27 mouse cellular contexts compared by ENCODE assay signal in genomic region chr6:145612611-145613010, GRCm38 (mm10). TPM values are rescaled to one million over a fixed set of nuclear protein-coding genes. Genes with fewer than 3 reads are reported as not detected.
DNase-seq lines count a peak whose midpoint lies in the region; ATAC-seq and TF ChIP-seq lines count a peak whose summit lies in the region.
"Had no signal": no experiment of that assay in that cellular context is flagged by ENCODE, and none has a peak within 500 bp of the region (broad histone marks: within the 10 kb centered on the region; RNA-seq: fewer than 3 reads in every experiment).

No protein-coding gene starts in this region.

- no peak overlapping the region for H3K4me3 ChIP-seq in cerebellum, adult 2 months (replicated peaks; ENCODE audit: insufficient read depth, low read depth, low read length)
- H3K4me3 ChIP-seq: embryonic facial prominence, embryonic 13.5 days; forebrain, embryonic 12.5 days; heart, adult 2 months; heart, embryonic 12.5 days; hindbrain, embryonic 12.5 days had no signal

- no peak for TF ChIP-seq POLR2A in cerebellum, adult 2 months (IDR thresholded peaks at IDR 0.05; ENCODE audit: borderline replicate concordance, insufficient read depth, low read length)

- no peak overlapping the region for H3K27ac ChIP-seq in cerebellum, adult 2 months (ENCODE audit: insufficient read depth, low read length)
- H3K27ac ChIP-seq: embryonic facial prominence, embryonic 13.5 days; forebrain, embryonic 12.5 days; heart, adult 2 months; hindbrain, embryonic 12.5 days had no signal

- WGBS in cerebellum, adult 2 months, result 17% methylated on average over 3 of the region's 3 CpGs

- DNase-seq in cerebellum, postnatal 4 days (ENCODE audit: low spot score in 2 of 2), result no peak
- peak; percentile 67 for DNase-seq in brain, adult 2 months (ENCODE audit: low read depth, low spot score)
- DNase-seq in cerebellum, adult 2 months, result peak; percentile 63 to 85
- peak; percentile 68 to 75 for DNase-seq in cerebellum, postnatal 10 days
- DNase-seq in embryo, embryonic 11 days, result no peak
- no peak for DNase-seq in natural killer cell, adult 2 months (ENCODE audit: low spot score in 2 of 2)
- no peak for DNase-seq in layer of hippocampus, adult 18-20 months (ENCODE audit: low spot score in 2 of 2)
- DNase-seq: adrenal gland, adult 8-10 months; adrenal gland, postnatal 36 days; B cell, adult 2 months; gastrocnemius, postnatal 14 days; heart, adult 2 months; heart, postnatal 36 days; kidney, adult 11 months had no signal

- peak; percentile 72 for ATAC-seq in cerebellum, adult (ENCODE audit: insufficient number of reproducible peaks, low FRiP score, low TSS enrichment)
- ATAC-seq: CD4-positive, CD25-positive, alpha-beta regulatory T cell, adult 4 months; forebrain, embryonic 16.5 days; hindbrain, embryonic 16.5 days had no signal

- H3K4me1 ChIP-seq in cerebellum, adult 2 months (ENCODE audit: control insufficient read depth, insufficient read depth, low read length), result peaks cover 13% of the 10 kb centered on the region
- H3K4me1 ChIP-seq: embryonic facial prominence, embryonic 13.5 days; forebrain, embryonic 12.5 days; heart, embryonic 12.5 days; hindbrain, embryonic 12.5 days had no signal

- no peak for TF ChIP-seq CTCF in cerebellum, adult 2 months (IDR thresholded peaks at IDR 0.05; ENCODE audit: borderline replicate concordance, insufficient read depth, low read depth, low read length)

- no peaks in the 10 kb centered on the region for H3K27me3 ChIP-seq in cerebellum, adult 2 months (ENCODE audit: control insufficient read depth, insufficient read depth, low read length)
- H3K27me3 ChIP-seq: embryonic facial prominence, embryonic 13.5 days; forebrain, embryonic 12.5 days; heart, embryonic 12.5 days; hindbrain, embryonic 12.5 days had no signal

RNA-seq across cellular contexts. Expression of gene Lmntd1, which starts 1.5 kb away (rescaled TPM):
- 0.70 and 1.2 TPM in 2 replicates for polyA plus RNA-seq in cerebellum, adult 2 months (2012; rRNA removed)
- total RNA-seq in layer of hippocampus, adult 18-20 months (2021), result 1 to 10 TPM in 1 of 2 experiments, under 1 TPM in 1; 0.97 to 1.5 TPM
- polyA plus RNA-seq: CD4-positive, CD25-positive, alpha-beta regulatory T cell, adult 4 months; G1E had no signal

RNA-seq across cellular contexts. Expression of gene Tuba3b, which starts 2.9 kb away (rescaled TPM):
- polyA plus RNA-seq in cerebellum, adult 2 months (2012; rRNA removed), result not detected in 2 replicates
- total RNA-seq in layer of hippocampus, adult 18-20 months (2021), result not detected
- total RNA-seq: adrenal gland, postnatal 36 days; G1E; gastrocnemius, postnatal 14 days had no signal
- polyA plus RNA-seq: brain, embryonic 14.5 days; CD4-positive, CD25-positive, alpha-beta regulatory T cell, adult 4 months; cortical plate, adult 2 months; embryonic facial prominence, embryonic 13.5 days; forebrain, embryonic 12.5 days; forebrain, embryonic 16.5 days; frontal cortex, adult 2 months; G1E; heart, embryonic 12.5 days; hindbrain, embryonic 12.5 days; hindbrain, embryonic 16.5 days; intestine, embryonic 14.5 days had no signal

Comparison
In these comparisons a context has a peak if more than half of its experiments do, and no peak if none do; other contexts are left out.
1. DNase-seq: peak in brain, adult 2 months (single experiment), cerebellum, adult 2 months (2 of 2) and cerebellum, postnatal 10 days (2 of 2); none in cerebellum, postnatal 4 days (0 of 2), embryo, embryonic 11 days (single experiment), natural killer cell, adult 2 months (0 of 2) and layer of hippocampus, adult 18-20 months (0 of 2).